In genomic region chr4:117839366-117839765, GRCm38 (mm10) we compare ENCODE assay signal across 23 mouse cellular contexts. TPM values are rescaled to one million over a fixed set of nuclear protein-coding genes. Genes with fewer than 3 reads are reported as not detected.
A peak's percentile ranks its signal among the peaks of the same experiment; 100 is the strongest.
DNase-seq lines count a peak whose midpoint lies in the region; ATAC-seq and TF ChIP-seq lines count a peak whose summit lies in the region.
"Had no signal": no experiment of that assay in that cellular context is flagged by ENCODE, and none has a peak within 500 bp of the region (broad histone marks: within the 10 kb centered on the region; RNA-seq: fewer than 3 reads in every experiment).

No protein-coding gene starts in this region.

- no peaks in the 10 kb centered on the region for H3K9me3 ChIP-seq in hindbrain, embryonic 13.5 days
- no peaks in the 10 kb centered on the region for H3K9me3 ChIP-seq in hindbrain, embryonic 14.5 days (ENCODE audit: control insufficient read depth, low read length)
- H3K9me3 ChIP-seq in kidney, postnatal 0 days (replicated peaks; ENCODE audit: low read length): no peaks in the 10 kb centered on the region
- no peaks in the 10 kb centered on the region for H3K9me3 ChIP-seq in liver, embryonic 16.5 days (replicated peaks; ENCODE audit: control insufficient read depth, low read length)
- no peaks in the 10 kb centered on the region for H3K9me3 ChIP-seq in forebrain, embryonic 13.5 days (replicated peaks)
- H3K9me3 ChIP-seq: embryonic facial prominence, embryonic 13.5 days; forebrain, embryonic 10.5 days; G1E; lung, embryonic 15.5 days; neural tube, embryonic 15.5 days; stomach, embryonic 15.5 days had no signal

- no peak overlapping the region for H3K4me2 ChIP-seq in hindbrain, embryonic 13.5 days
- no peak overlapping the region for H3K4me2 ChIP-seq in hindbrain, embryonic 14.5 days (replicated peaks)
- no peak overlapping the region for H3K4me2 ChIP-seq in kidney, postnatal 0 days (ENCODE audit: low read length)
- no peak overlapping the region for H3K4me2 ChIP-seq in liver, embryonic 16.5 days (ENCODE audit: low read depth, low read length)
- H3K4me2 ChIP-seq in forebrain, embryonic 13.5 days: no peak overlapping the region
- H3K4me2 ChIP-seq: embryonic facial prominence, embryonic 13.5 days; lung, embryonic 15.5 days; neural tube, embryonic 15.5 days; stomach, embryonic 15.5 days had no signal

- no peak overlapping the region for H3K4me3 ChIP-seq in hindbrain, embryonic 13.5 days
- H3K4me3 ChIP-seq in hindbrain, embryonic 14.5 days (replicated peaks; ENCODE audit: low read length): no peak overlapping the region
- no peak overlapping the region for H3K4me3 ChIP-seq in kidney, postnatal 0 days (replicated peaks; ENCODE audit: low read depth, low read length)
- H3K4me3 ChIP-seq in liver, embryonic 16.5 days (ENCODE audit: low read depth, low read length): no peak overlapping the region
- H3K4me3 ChIP-seq in forebrain, embryonic 13.5 days: no peak overlapping the region
- H3K4me3 ChIP-seq: embryonic facial prominence, embryonic 13.5 days; forebrain, embryonic 10.5 days; lung, embryonic 15.5 days; neural tube, embryonic 15.5 days; stomach, embryonic 15.5 days had no signal

- no peak for ATAC-seq in hindbrain, embryonic 13.5 days (ENCODE audit: low FRiP score)
- no peak for ATAC-seq in hindbrain, embryonic 14.5 days (ENCODE audit: low FRiP score)
- ATAC-seq in kidney, postnatal 0 days (replicated peaks; ENCODE audit: low FRiP score, low read depth): no peak
- no peak for ATAC-seq in liver, embryonic 16.5 days (ENCODE audit: low read depth)
- ATAC-seq in forebrain, embryonic 13.5 days: no peak
- ATAC-seq: hindbrain, postnatal 0 days; midbrain, embryonic 16.5 days had no signal

- WGBS in hindbrain, embryonic 13.5 days: 81% methylated on average over 6 of the region's 6 CpGs
- 79% methylated on average over 6 of the region's 6 CpGs for WGBS in hindbrain, embryonic 14.5 days
- WGBS in kidney, postnatal 0 days: 41% methylated on average over 6 of the region's 6 CpGs
- WGBS in liver, embryonic 16.5 days (ENCODE audit: insufficient replicate concordance): 75% methylated on average over 6 of the region's 6 CpGs
- 86% methylated on average over 6 of the region's 6 CpGs for WGBS in forebrain, embryonic 13.5 days

- no peak overlapping the region for H3K27ac ChIP-seq in hindbrain, embryonic 13.5 days
- H3K27ac ChIP-seq in hindbrain, embryonic 14.5 days: no peak overlapping the region
- H3K27ac ChIP-seq in kidney, postnatal 0 days: peak overlapping the region; percentile 62
- H3K27ac ChIP-seq in liver, embryonic 16.5 days (ENCODE audit: low read length): peak overlapping the region; percentile 14; the same call in 1 of the 2 replicates
- H3K27ac ChIP-seq in forebrain, embryonic 13.5 days: no peak overlapping the region
- H3K27ac ChIP-seq: embryonic facial prominence, embryonic 13.5 days; forebrain, embryonic 10.5 days; hindbrain, postnatal 0 days; lung, embryonic 15.5 days; neural tube, embryonic 15.5 days; stomach, embryonic 15.5 days had no signal

- no peaks in the 10 kb centered on the region for H3K27me3 ChIP-seq in hindbrain, embryonic 13.5 days
- H3K27me3 ChIP-seq in hindbrain, embryonic 14.5 days (ENCODE audit: control insufficient read depth, insufficient read depth, low read length): no peaks in the 10 kb centered on the region
- no peaks in the 10 kb centered on the region for H3K27me3 ChIP-seq in kidney, postnatal 0 days (ENCODE audit: insufficient read depth, low read length)
- no peaks in the 10 kb centered on the region; the same call in 1 of the 2 replicates for H3K27me3 ChIP-seq in liver, embryonic 16.5 days (ENCODE audit: control insufficient read depth, insufficient read depth, low read depth, low read length)
- no peaks in the 10 kb centered on the region for H3K27me3 ChIP-seq in forebrain, embryonic 13.5 days
- H3K27me3 ChIP-seq: embryonic facial prominence, embryonic 13.5 days; lung, embryonic 15.5 days; neural tube, embryonic 15.5 days; stomach, embryonic 15.5 days had no signal

- no peak for DNase-seq in hindbrain, embryonic 14.5 days (ENCODE audit: low spot score)
- DNase-seq in kidney, adult 18-20 months: peak; percentile 71
- DNase-seq in kidney, postnatal 0 days (ENCODE audit: low spot score): peak; percentile 9
- no peak for DNase-seq in lung, adult 18-20 months
- DNase-seq: adrenal gland, postnatal 25 days; cerebellum, adult 11 months; cerebellum, postnatal 10 days; heart, adult 18-20 months; heart, postnatal 4 days; layer of hippocampus, adult 9-11 months; lung, postnatal 4 days; right cerebral cortex, postnatal 14 days had no signal

- no peak for TF ChIP-seq CTCF in kidney, postnatal 0 days (IDR thresholded peaks at IDR 0.05; ENCODE audit: low read depth)

- H3K9ac ChIP-seq in hindbrain, embryonic 13.5 days: 0 out of 2 replicates have a peak overlapping the region, but pooled peaks have one; percentile 24
- H3K9ac ChIP-seq in hindbrain, embryonic 14.5 days: no peak overlapping the region
- no peak overlapping the region for H3K9ac ChIP-seq in kidney, postnatal 0 days (ENCODE audit: low read depth, low read length)
- 0 out of 2 replicates have a peak overlapping the region, but pooled peaks have one; percentile 5 for H3K9ac ChIP-seq in liver, embryonic 16.5 days (ENCODE audit: low read depth, low read length)
- no peak overlapping the region for H3K9ac ChIP-seq in forebrain, embryonic 13.5 days
- H3K9ac ChIP-seq: embryonic facial prominence, embryonic 13.5 days; lung, embryonic 15.5 days; neural tube, embryonic 15.5 days; stomach, embryonic 15.5 days had no signal

- no peaks in the 10 kb centered on the region for H3K36me3 ChIP-seq in hindbrain, embryonic 13.5 days
- no peaks in the 10 kb centered on the region for H3K36me3 ChIP-seq in hindbrain, embryonic 14.5 days (replicated peaks; ENCODE audit: control insufficient read depth, insufficient read depth)
- no peaks in the 10 kb centered on the region for H3K36me3 ChIP-seq in kidney, postnatal 0 days (ENCODE audit: insufficient read depth, low read length)
- peaks cover 44% of the 10 kb centered on the region for H3K36me3 ChIP-seq in liver, embryonic 16.5 days (ENCODE audit: control insufficient read depth, insufficient read depth)
- H3K36me3 ChIP-seq in forebrain, embryonic 13.5 days (ENCODE audit: poor library complexity, severe bottlenecking): no peaks in the 10 kb centered on the region
- H3K36me3 ChIP-seq: G1E; lung, embryonic 15.5 days; neural tube, embryonic 15.5 days; stomach, embryonic 15.5 days had no signal

- peaks cover 10% of the 10 kb centered on the region for H3K4me1 ChIP-seq in hindbrain, embryonic 13.5 days (replicated peaks)
- H3K4me1 ChIP-seq in hindbrain, embryonic 14.5 days (replicated peaks; ENCODE audit: control insufficient read depth, insufficient read depth, low read length): peaks cover 9% of the 10 kb centered on the region; the same call in 1 of the 2 replicates
- H3K4me1 ChIP-seq in kidney, postnatal 0 days (replicated peaks; ENCODE audit: insufficient read depth, low read length): peaks cover 9% of the 10 kb centered on the region; the same call in 1 of the 2 replicates
- H3K4me1 ChIP-seq in liver, embryonic 16.5 days (ENCODE audit: control insufficient read depth, low read depth, low read length): peaks cover 36% of the 10 kb centered on the region
- H3K4me1 ChIP-seq in forebrain, embryonic 13.5 days: peaks cover 5% of the 10 kb centered on the region

RNA-seq across cellular contexts. Expression of gene Slc6a9, which starts 5.1 kb away (rescaled TPM):
- 22.8 and 27.7 TPM in 2 replicates for polyA plus RNA-seq in hindbrain, embryonic 13.5 days (2015; fragmentation: Nextera tagmentation; extraction: Ambion mirVana)
- polyA plus RNA-seq in hindbrain, embryonic 14.5 days (2014; fragmentation: Nextera tagmentation; extraction: Ambion mirVana): 33.7 and 37.1 TPM in 2 replicates
- 8.6 and 9.0 TPM in 2 replicates for polyA plus RNA-seq in kidney, postnatal 0 days (2015; fragmentation: Nextera tagmentation; extraction: Ambion mirVana)
- 46.7 and 53.7 TPM in 2 replicates for polyA plus RNA-seq in liver, embryonic 16.5 days (2015; fragmentation: Nextera tagmentation; extraction: Ambion mirVana)
- 7.8 and 7.9 TPM in 2 replicates for polyA plus RNA-seq in forebrain, embryonic 13.5 days (2015; fragmentation: Nextera tagmentation; extraction: Ambion mirVana)

RNA-seq across cellular contexts. Expression of gene Ccdc24, which starts 33.0 kb away (rescaled TPM):
- 1.6 and 2.8 TPM in 2 replicates for polyA plus RNA-seq in hindbrain, embryonic 13.5 days (2015; fragmentation: Nextera tagmentation; extraction: Ambion mirVana)
- 2.5 and 3.9 TPM in 2 replicates for polyA plus RNA-seq in hindbrain, embryonic 14.5 days (2014; fragmentation: Nextera tagmentation; extraction: Ambion mirVana)
- 0.97 and 1.1 TPM in 2 replicates for polyA plus RNA-seq in kidney, postnatal 0 days (2015; fragmentation: Nextera tagmentation; extraction: Ambion mirVana)
- polyA plus RNA-seq in liver, embryonic 16.5 days (2015; fragmentation: Nextera tagmentation; extraction: Ambion mirVana): 0.88 and 1.1 TPM in 2 replicates
- polyA plus RNA-seq in forebrain, embryonic 13.5 days (2015; fragmentation: Nextera tagmentation; extraction: Ambion mirVana): 1.2 and 2.1 TPM in 2 replicates
- polyA plus RNA-seq: G1E had no signal

RNA-seq across cellular contexts. Expression of gene B4galt2, which starts 43.9 kb away (rescaled TPM):
- polyA plus RNA-seq in hindbrain, embryonic 13.5 days (2015; fragmentation: Nextera tagmentation; extraction: Ambion mirVana): 45.2 and 45.4 TPM in 2 replicates
- polyA plus RNA-seq in hindbrain, embryonic 14.5 days (2014; fragmentation: Nextera tagmentation; extraction: Ambion mirVana): 78.0 and 81.4 TPM in 2 replicates
- 17.1 and 18.2 TPM in 2 replicates for polyA plus RNA-seq in kidney, postnatal 0 days (2015; fragmentation: Nextera tagmentation; extraction: Ambion mirVana)
- polyA plus RNA-seq in liver, embryonic 16.5 days (2015; fragmentation: Nextera tagmentation; extraction: Ambion mirVana): 0.76 and 1.3 TPM in 2 replicates
- polyA plus RNA-seq in forebrain, embryonic 13.5 days (2015; fragmentation: Nextera tagmentation; extraction: Ambion mirVana): 28.7 and 32.0 TPM in 2 replicates

RNA-seq across cellular contexts. Expression of gene Atp6v0b, which starts 47.8 kb away (rescaled TPM):
- polyA plus RNA-seq in hindbrain, embryonic 13.5 days (2015; fragmentation: Nextera tagmentation; extraction: Ambion mirVana): 485 and 492 TPM in 2 replicates
- polyA plus RNA-seq in hindbrain, embryonic 14.5 days (2014; fragmentation: Nextera tagmentation; extraction: Ambion mirVana): 589 and 599 TPM in 2 replicates
- polyA plus RNA-seq in kidney, postnatal 0 days (2015; fragmentation: Nextera tagmentation; extraction: Ambion mirVana): 374 and 379 TPM in 2 replicates
- 160 and 165 TPM in 2 replicates for polyA plus RNA-seq in liver, embryonic 16.5 days (2015; fragmentation: Nextera tagmentation; extraction: Ambion mirVana)
- polyA plus RNA-seq in forebrain, embryonic 13.5 days (2015; fragmentation: Nextera tagmentation; extraction: Ambion mirVana): 333 and 349 TPM in 2 replicates

RNA-seq across cellular contexts. Expression of gene Dph2, which starts 52.5 kb away (rescaled TPM):
- 24.0 and 24.8 TPM in 2 replicates for polyA plus RNA-seq in hindbrain, embryonic 13.5 days (2015; fragmentation: Nextera tagmentation; extraction: Ambion mirVana)
- polyA plus RNA-seq in hindbrain, embryonic 14.5 days (2014; fragmentation: Nextera tagmentation; extraction: Ambion mirVana): 22.9 and 25.1 TPM in 2 replicates
- polyA plus RNA-seq in kidney, postnatal 0 days (2015; fragmentation: Nextera tagmentation; extraction: Ambion mirVana): 12.5 and 14.2 TPM in 2 replicates
- polyA plus RNA-seq in liver, embryonic 16.5 days (2015; fragmentation: Nextera tagmentation; extraction: Ambion mirVana): 5.1 and 5.8 TPM in 2 replicates
- polyA plus RNA-seq in forebrain, embryonic 13.5 days (2015; fragmentation: Nextera tagmentation; extraction: Ambion mirVana): 27.3 and 28.5 TPM in 2 replicates

Comparison
In these comparisons a context has a peak if more than half of its experiments do, and no peak if none do; other contexts are left out.
1. H3K9ac ChIP-seq: peak in hindbrain, embryonic 13.5 days (single experiment) and liver, embryonic 16.5 days (single experiment); none in hindbrain, embryonic 14.5 days (single experiment), kidney, postnatal 0 days (single experiment) and forebrain, embryonic 13.5 days (single experiment).
2. H3K27ac ChIP-seq: peak in kidney, postnatal 0 days (single experiment) and liver, embryonic 16.5 days (single experiment); none in hindbrain, embryonic 13.5 days (single experiment), hindbrain, embryonic 14.5 days (single experiment) and forebrain, embryonic 13.5 days (single experiment).
3. DNase-seq: peak in kidney, adult 18-20 months (single experiment) and kidney, postnatal 0 days (single experiment); none in hindbrain, embryonic 14.5 days (single experiment) and lung, adult 18-20 months (0 of 2).